Mouse (Mus musculus): ENCODE measurements around the gene Clcn1. TPM values are rescaled to one million over a fixed set of nuclear protein-coding genes. Genes with fewer than 3 reads are reported as not detected.
A peak's percentile ranks its signal among the peaks of the same experiment; 100 is the strongest.

Clcn1 gene
- polyA plus RNA-seq, 1 experiment from 2014 or later, result 0.33 TPM

DNA sequence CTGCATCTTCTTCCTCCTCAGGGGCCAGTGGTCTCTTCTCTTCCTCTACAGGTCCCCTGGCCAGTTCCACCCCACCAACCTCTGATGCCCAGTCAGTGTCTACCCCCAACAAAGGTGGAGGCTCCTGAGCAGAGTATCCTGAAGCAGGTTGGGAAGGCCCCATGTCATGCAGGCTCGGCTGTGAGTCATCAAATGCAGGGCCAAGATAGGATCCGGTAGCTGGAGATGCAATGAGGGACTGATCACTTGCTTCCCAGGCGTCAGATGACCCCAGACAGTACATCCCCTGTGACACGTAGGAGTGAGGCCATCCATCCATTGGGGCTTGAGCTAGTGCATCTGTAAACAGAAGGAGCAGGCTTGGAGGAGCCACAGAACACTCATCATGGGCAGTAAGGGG, 31.8 kb downstream of the Clcn1 start:
- Histone ChIP-seq H3K36me3 (no peaks in the 10 kb centered on the region), H3K9ac (no peak overlapping the region), H3K27me3 (peaks cover 20% of the 10 kb centered on the region), H3K4me2 (no peak overlapping the region), H3K4me3 (no peak overlapping the region), H3K4me1 (peaks cover 4% of the 10 kb centered on the region; the same call in 1 of the 2 replicates), H3K9me3 (no peaks in the 10 kb centered on the region), H3K27ac (no peak overlapping the region)
- ATAC-seq (ENCODE audit: insufficient number of reproducible peaks, low FRiP score, low TSS enrichment, low read depth), result no peak
- 79% methylated on average over 4 of the region's 4 CpGs for WGBS

DNA sequence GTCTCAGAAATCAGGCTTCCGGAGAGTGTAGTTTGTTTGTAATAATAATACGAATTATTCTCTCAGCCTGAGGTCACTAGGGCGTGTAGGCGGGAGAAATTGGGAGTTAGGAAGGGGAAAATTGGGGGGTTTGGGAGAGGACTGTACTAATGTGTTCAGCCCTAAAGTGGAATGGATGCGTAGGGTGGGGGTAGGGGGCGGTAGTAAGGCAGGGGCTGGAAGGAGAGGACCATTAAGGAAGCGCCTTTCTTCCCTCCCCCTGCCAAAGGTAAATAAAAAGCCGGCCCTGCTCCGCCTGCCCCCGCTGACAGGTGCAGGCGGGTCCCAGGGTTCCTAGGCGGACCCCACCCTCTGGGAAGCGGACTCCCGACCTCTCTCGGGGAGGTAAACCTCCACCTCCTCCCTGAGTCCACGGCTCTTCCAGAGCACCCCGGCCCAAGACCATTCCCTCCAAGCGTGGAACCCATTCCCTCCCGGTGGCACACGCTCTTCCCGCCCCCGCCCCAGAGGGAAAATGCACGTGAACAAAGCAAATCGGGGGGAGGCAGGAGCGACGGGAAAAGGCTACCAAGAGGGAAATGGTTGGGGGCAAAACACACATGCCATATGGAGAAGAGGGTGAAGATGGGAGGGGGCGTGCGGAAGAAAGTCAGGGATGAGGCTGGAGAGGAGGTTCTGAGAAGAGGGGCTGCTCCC, 37.0 kb downstream of the Clcn1 start:
- Histone ChIP-seq H3K36me3 (no peaks in the 10 kb centered on the region), H3K4me2 (peak overlapping the region; percentile 95), H3K4me1 (peaks cover 20% of the 10 kb centered on the region), H3K27ac (no peak overlapping the region), H3K9ac (peak overlapping the region; percentile 41; the same call in 1 of the 2 replicates), H3K27me3 (peaks cover 38% of the 10 kb centered on the region), H3K9me3 (no peaks in the 10 kb centered on the region), H3K4me3 (peak overlapping the region; percentile 63)
- WGBS, result 3% methylated on average over 28 of the region's 28 CpGs
- no peak for ATAC-seq (ENCODE audit: insufficient number of reproducible peaks, low FRiP score, low TSS enrichment, low read depth)

DNA sequence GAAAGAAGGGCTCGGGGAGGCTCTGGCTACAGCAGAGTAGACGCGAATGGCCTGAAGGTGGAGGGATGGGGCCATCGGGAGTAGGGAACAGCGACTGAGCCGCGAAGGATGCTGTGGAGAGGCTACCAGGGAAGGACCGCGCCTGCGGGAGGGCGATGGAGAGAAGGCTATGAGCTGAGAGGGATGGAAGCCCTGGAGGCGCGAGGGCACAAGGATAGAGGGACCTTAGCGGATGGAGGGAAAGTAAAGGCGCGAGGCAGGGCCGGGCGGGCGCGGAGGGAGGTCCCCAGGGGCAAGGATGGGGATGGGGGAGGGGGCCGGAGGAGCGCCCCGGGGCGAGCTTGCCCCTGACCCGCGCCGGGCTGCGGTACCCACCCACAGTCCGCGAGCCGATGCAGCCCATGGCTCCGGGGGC, 37.6 kb downstream of the Clcn1 start:
- Histone ChIP-seq H3K4me3 (peak overlapping the region; percentile 63), H3K27ac (no peak overlapping the region), H3K27me3 (peaks cover 38% of the 10 kb centered on the region), H3K4me2 (peak overlapping the region; percentile 95), H3K9me3 (no peaks in the 10 kb centered on the region), H3K36me3 (no peaks in the 10 kb centered on the region), H3K4me1 (peaks cover 20% of the 10 kb centered on the region), H3K9ac (peak overlapping the region; percentile 41)
- 1% methylated on average over 26 of the region's 32 CpGs for WGBS
- peak; percentile 8; the same call in 1 of the 2 replicates for ATAC-seq (ENCODE audit: insufficient number of reproducible peaks, low FRiP score, low TSS enrichment, low read depth)

DNA sequence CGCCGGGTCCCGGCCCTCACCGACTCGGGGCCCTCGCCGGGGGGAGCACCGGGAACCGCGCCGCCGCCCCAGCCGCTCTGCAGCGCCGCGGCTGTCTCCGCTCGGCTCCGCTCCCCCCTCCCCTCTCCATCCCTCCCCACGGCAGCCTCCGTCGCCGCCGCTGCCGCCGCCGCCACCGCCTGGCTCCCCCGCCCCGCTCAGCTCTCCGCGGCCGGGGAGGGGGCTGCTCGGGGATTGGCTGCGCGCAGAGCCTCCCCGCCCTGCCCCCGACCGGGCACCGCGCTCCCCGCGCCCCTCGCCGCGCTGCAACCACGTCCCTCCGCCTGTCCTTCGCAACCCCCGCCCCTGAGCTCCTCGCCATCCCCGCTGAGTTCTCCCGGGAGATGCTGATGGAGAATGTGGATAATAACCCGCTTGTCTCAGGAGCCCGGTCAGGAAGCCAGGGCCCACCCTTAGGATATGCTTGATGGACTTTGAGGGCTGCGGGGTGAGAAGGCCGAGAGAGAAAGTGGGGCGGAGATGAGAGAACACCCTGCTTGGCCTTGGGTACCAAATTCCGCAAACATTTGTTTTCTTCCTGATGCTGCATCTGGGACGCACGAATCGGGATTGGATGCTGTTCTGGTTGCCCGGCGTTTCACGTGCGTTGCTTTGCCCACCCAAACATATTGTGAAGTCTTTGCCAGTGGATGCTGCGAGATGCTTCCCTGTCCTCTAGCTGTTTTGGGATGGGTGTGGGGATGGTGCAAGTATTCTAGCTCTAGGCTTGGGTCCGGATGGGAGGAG, 38.2 kb downstream of the Clcn1 start, which contains the start of gene Fam131b:
Gene Fam131b (minus strand): TSS at position 162 of the 786 bp plus-strand sequence.
- H3K9ac ChIP-seq, result peak within 1 kb of the TSS; percentile 41
- no peaks in the 10 kb centered on the region for H3K9me3 ChIP-seq
- 0 out of 2 replicates have a peak, but pooled peaks have one; percentile 53 for ATAC-seq (ENCODE audit: insufficient number of reproducible peaks, low FRiP score, low TSS enrichment, low read depth)
- H3K4me1 ChIP-seq, result peaks cover 20% of the 10 kb centered on the region
- peak within 1 kb of the TSS; percentile 95 for H3K4me2 ChIP-seq
- H3K4me3 ChIP-seq, result peak within 1 kb of the TSS; percentile 63
- H3K36me3 ChIP-seq, result no peaks in the 10 kb centered on the region
- peaks cover 38% of the 10 kb centered on the region for H3K27me3 ChIP-seq
- WGBS, result 1% methylated on average over 50 of the region's 68 CpGs
- H3K27ac ChIP-seq, result no peak within 1 kb of the TSS

DNA sequence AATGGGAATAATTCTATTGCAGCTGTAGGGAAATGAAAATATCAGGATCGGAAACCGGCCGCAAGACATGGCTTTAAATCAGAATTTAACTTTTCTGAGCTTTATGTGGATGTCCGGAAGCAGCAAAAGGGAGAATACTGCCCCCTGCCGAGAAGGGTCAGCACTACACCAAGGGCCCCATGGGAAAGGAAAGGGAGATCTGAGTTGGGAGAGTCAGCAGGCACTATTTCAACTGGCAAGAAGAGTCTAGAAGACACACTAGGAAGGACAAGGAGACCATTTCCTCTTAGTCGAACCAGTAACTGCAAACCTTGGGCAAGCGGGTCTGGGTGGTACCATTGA, 38.8 kb downstream of the Clcn1 start:
- ATAC-seq (ENCODE audit: insufficient number of reproducible peaks, low FRiP score, low TSS enrichment, low read depth), result no peak
- Histone ChIP-seq H3K9me3 (no peaks in the 10 kb centered on the region), H3K36me3 (no peaks in the 10 kb centered on the region), H3K9ac (no peak overlapping the region), H3K4me3 (peak overlapping the region; percentile 63), H3K27me3 (peaks cover 38% of the 10 kb centered on the region), H3K4me2 (peak overlapping the region; percentile 95), H3K4me1 (peaks cover 20% of the 10 kb centered on the region), H3K27ac (no peak overlapping the region)
- WGBS, result 3% methylated on average over 7 of the region's 7 CpGs

DNA sequence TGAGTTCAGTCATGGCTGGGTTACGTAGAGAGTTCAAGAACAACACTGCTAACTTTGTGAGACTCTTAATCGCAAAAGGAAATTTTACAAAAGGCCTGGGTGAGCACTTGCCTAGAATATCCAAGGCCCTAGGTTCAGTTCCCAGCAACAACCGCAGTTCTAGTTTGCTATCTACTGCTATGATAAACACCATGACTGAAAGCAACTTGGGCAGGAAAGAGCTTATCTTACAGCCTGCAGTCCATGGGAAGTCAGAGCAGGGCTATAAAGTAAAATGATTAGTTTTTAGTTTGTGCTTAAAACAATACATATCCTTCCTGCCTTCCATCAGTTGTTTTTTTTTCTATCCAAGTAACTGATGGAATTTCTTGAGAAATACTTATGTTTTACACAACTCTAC, 40.0 kb downstream of the Clcn1 start:
- ATAC-seq (ENCODE audit: insufficient number of reproducible peaks, low FRiP score, low TSS enrichment, low read depth), result no peak
- H3K4me3 ChIP-seq, result no peak overlapping the region
- 89% methylated on average over 3 of the region's 3 CpGs for WGBS
- no peak overlapping the region for H3K4me2 ChIP-seq
- H3K27ac ChIP-seq, result no peak overlapping the region
- no peaks in the 10 kb centered on the region for H3K9me3 ChIP-seq
- no peaks in the 10 kb centered on the region for H3K36me3 ChIP-seq
- H3K27me3 ChIP-seq, result peaks cover 35% of the 10 kb centered on the region
- H3K4me1 ChIP-seq, result peaks cover 20% of the 10 kb centered on the region
- H3K9ac ChIP-seq, result no peak overlapping the region

DNA sequence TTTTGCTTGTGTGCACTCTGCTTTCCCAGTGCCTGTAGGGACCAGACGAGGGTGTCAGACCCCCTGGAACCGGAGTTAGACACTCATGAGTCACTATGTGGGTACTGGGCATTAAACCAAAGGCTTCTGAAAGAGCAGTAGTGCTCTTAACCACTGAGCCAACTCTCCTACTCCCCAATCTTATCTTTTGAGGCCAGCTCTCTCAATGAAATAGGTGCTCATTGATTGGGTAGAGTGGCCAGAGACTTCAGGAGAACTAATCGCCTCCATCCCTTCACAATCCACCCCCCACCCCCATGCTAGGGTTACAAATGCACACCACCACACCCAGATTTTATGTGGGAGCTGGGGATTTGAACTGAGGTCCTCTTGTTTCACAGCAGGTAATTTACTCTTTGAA, 42.3 kb downstream of the Clcn1 start:
- no peak overlapping the region for H3K27ac ChIP-seq
- no peaks in the 10 kb centered on the region for H3K9me3 ChIP-seq
- H3K27me3 ChIP-seq, result peaks cover 13% of the 10 kb centered on the region
- H3K4me2 ChIP-seq, result no peak overlapping the region
- ATAC-seq (ENCODE audit: insufficient number of reproducible peaks, low FRiP score, low TSS enrichment, low read depth), result no peak
- H3K4me1 ChIP-seq, result peaks cover 15% of the 10 kb centered on the region
- H3K36me3 ChIP-seq, result no peaks in the 10 kb centered on the region
- no peak overlapping the region for H3K9ac ChIP-seq
- 73% methylated on average over 3 of the region's 3 CpGs for whole genome bisulfite sequencing
- H3K4me3 ChIP-seq, result no peak overlapping the region

DNA sequence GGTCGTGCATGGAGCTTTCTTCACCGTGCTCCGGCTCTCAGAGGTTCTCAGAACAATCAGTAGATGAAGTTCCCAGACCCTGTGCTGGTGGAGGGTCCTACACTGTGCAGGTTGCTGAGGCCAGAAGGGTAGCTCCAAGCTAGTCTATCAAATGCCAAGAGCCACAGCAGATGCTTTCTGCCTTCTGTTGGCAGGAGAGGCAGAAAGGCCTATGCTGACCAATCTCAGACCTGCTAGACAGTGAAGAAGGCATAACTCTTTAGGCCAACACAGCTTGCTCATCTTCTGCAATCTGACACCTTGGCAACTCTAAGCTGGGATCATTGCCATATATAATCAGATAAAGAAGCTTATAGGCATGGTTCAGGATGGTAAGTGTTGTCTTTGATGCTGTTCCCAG, 43.7 kb downstream of the Clcn1 start:
- 80% methylated on average over 3 of the region's 3 CpGs for WGBS
- H3K9ac ChIP-seq, result no peak overlapping the region
- H3K9me3 ChIP-seq, result no peaks in the 10 kb centered on the region
- no peak for ATAC-seq (ENCODE audit: insufficient number of reproducible peaks, low FRiP score, low TSS enrichment, low read depth)
- H3K4me1 ChIP-seq, result 0 out of 2 replicates have a peak, but pooled peaks cover under 1% of the 10 kb centered on the region
- no peak overlapping the region for H3K4me3 ChIP-seq
- H3K36me3 ChIP-seq, result no peaks in the 10 kb centered on the region
- no peak overlapping the region for H3K4me2 ChIP-seq
- H3K27me3 ChIP-seq, result no peaks in the 10 kb centered on the region
- no peak overlapping the region for H3K27ac ChIP-seq

DNA sequence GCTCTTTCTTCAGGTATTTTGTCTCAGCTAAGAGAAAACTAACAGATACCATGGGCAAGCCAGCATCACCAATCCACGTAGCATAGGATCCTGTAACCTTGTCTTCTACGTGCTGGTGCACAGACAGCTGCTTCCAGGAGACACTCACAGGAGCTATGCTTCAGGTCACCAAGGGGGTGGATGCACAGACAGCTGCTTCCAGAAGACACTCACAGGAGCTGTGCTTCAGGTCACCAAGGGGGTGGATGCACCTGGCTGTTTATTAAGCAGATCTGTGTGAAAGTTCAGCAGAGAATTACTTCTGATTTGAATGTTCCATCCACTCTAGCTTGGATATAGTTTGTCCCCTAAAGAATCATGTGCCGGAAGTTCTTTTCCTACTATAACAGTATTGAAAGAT, 44.5 kb downstream of the Clcn1 start:
- 87% methylated on average over 3 of the region's 3 CpGs for WGBS
- H3K9ac ChIP-seq, result no peak overlapping the region
- no peaks in the 10 kb centered on the region for H3K27me3 ChIP-seq
- H3K4me2 ChIP-seq, result no peak overlapping the region
- H3K4me1 ChIP-seq, result no peaks in the 10 kb centered on the region
- H3K4me3 ChIP-seq, result no peak overlapping the region
- no peak for ATAC-seq (ENCODE audit: insufficient number of reproducible peaks, low FRiP score, low TSS enrichment, low read depth)
- H3K27ac ChIP-seq, result no peak overlapping the region
- H3K9me3 ChIP-seq, result no peaks in the 10 kb centered on the region
- no peaks in the 10 kb centered on the region for H3K36me3 ChIP-seq

DNA sequence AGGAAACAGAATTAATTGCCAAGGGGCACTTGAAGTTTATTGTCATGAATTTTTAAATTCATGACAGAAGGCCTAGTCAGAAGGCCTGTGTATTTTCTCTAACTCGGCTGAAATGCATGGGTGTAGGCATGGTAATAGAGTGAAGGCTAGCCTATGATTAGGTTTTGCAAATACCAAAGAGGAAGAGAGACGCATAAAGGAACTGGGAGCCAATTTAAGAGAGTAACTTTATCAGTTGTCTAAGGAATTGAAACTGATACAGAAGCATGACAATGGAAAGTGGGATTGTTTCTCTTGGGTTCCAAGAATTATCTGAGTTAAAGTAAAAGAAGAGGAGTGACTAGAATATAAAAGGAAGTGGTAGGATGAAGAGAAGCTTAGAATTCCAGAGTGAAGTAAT, 52.7 kb downstream of the Clcn1 start:
- Histone ChIP-seq H3K27me3 (no peaks in the 10 kb centered on the region), H3K9ac (no peak overlapping the region), H3K36me3 (no peaks in the 10 kb centered on the region), H3K4me3 (no peak overlapping the region), H3K4me2 (no peak overlapping the region), H3K27ac (no peak overlapping the region), H3K9me3 (no peaks in the 10 kb centered on the region), H3K4me1 (no peaks in the 10 kb centered on the region)
- 78% methylated on average over 2 of the region's 2 CpGs for WGBS
- no peak for ATAC-seq (ENCODE audit: insufficient number of reproducible peaks, low FRiP score, low TSS enrichment, low read depth)

DNA sequence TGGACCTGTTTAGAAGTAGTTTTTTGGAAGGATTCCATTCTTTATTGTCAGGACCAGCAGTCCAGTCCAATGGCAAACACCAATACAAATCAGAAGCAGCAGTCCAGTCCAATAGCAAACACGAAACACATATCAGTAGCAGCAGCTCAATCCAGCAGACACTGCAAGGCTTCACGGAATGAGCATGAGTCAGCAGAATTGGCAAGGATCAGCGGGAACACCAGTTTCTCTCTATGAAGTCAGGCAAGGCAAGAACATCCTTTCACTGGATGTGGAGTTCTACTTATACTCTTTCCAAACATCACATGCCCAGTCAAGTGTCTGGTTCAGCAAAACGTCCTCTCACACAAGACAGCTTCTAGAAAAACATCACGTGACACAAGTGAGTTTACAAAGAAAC, 53.5 kb downstream of the Clcn1 start:
- 77% methylated on average over 5 of the region's 5 CpGs for WGBS
- Histone ChIP-seq H3K9ac (no peak overlapping the region), H3K36me3 (no peaks in the 10 kb centered on the region), H3K9me3 (no peaks in the 10 kb centered on the region), H3K4me1 (no peaks in the 10 kb centered on the region), H3K4me2 (no peak overlapping the region), H3K27me3 (no peaks in the 10 kb centered on the region), H3K4me3 (no peak overlapping the region), H3K27ac (no peak overlapping the region)
- no peak for ATAC-seq (ENCODE audit: insufficient number of reproducible peaks, low FRiP score, low TSS enrichment, low read depth)

DNA sequence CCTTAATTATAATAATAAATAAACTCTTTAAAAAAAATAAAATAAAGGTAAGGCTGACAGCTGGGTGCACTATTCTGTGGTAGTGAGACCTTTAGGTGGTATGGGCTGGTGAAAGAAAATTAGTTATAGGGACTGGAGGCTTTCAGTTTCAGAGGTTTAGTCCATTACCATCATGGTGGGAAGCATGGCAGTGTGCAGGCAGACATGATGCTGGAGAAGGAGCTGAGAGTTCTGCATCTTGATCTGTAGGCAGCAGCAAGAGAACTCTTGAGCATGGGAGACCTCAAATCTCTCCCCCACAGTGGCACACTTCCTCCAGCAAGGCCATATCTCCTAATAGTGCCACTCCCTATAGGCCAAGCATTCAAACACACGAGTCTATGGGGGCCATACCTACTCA, 55.7 kb downstream of the Clcn1 start:
- no peaks in the 10 kb centered on the region for H3K9me3 ChIP-seq
- H3K27ac ChIP-seq, result no peak overlapping the region
- no peaks in the 10 kb centered on the region for H3K4me1 ChIP-seq
- H3K27me3 ChIP-seq, result no peaks in the 10 kb centered on the region
- 80% methylated on average over 1 of the region's 1 CpGs for WGBS
- H3K9ac ChIP-seq, result no peak overlapping the region
- no peak overlapping the region for H3K4me2 ChIP-seq
- no peak for ATAC-seq (ENCODE audit: insufficient number of reproducible peaks, low FRiP score, low TSS enrichment, low read depth)
- H3K4me3 ChIP-seq, result no peak overlapping the region
- no peaks in the 10 kb centered on the region for H3K36me3 ChIP-seq
